24 mouse cellular contexts compared by ENCODE assay signal in genomic region chr9:58347795-58348194, GRCm38 (mm10). TPM values are rescaled to one million over a fixed set of nuclear protein-coding genes. Genes with fewer than 3 reads are reported as not detected.
A peak's percentile ranks its signal among the peaks of the same experiment; 100 is the strongest.
DNase-seq lines count a peak whose midpoint lies in the region.
"Had no signal": no experiment of that assay in that cellular context is flagged by ENCODE, and none has a peak within 500 bp of the region (broad histone marks: within the 10 kb centered on the region; RNA-seq: fewer than 3 reads in every experiment).

No protein-coding gene starts in this region.

- DNase-seq in heart, adult 11 months: peak; percentile 91
- no peak for DNase-seq in heart, postnatal 25 days (ENCODE audit: low spot score)
- DNase-seq in heart, adult 9 months (ENCODE audit: low spot score in 2 of 2): peak; percentile 7 to 15
- DNase-seq in heart, adult 8-10 months (ENCODE audit: low spot score): no peak
- peak; percentile 18 to 22 for DNase-seq in kidney, postnatal 4 days
- DNase-seq in kidney, postnatal 36 days: no peak
- DNase-seq in layer of hippocampus, adult 18-20 months (ENCODE audit: low spot score in 2 of 2): no peak
- DNase-seq: adrenal gland, adult 2 months; adrenal gland, postnatal 14 days; B cell, adult 2 months; cerebellum, adult 11 months; cerebellum, adult 2 months; cerebellum, postnatal 10 days; cerebellum, postnatal 36 days; embryo, embryonic 11 days; gastrocnemius, postnatal 10 days; gastrocnemius, postnatal 36 days; kidney, adult 11 months had no signal

- intact Hi-C loops in heart, postnatal 25 days (cut with DNase I): no loop called here

RNA-seq across cellular contexts. Expression of gene Tbc1d21, which starts 22.5 kb away (rescaled TPM):
- not detected for total RNA-seq in heart, postnatal 25 days (2021)
- total RNA-seq in heart, adult 8-10 months (2022): not detected
- not detected for total RNA-seq in layer of hippocampus, adult 18-20 months (2021)
- total RNA-seq: adrenal gland, adult 2 months; adrenal gland, postnatal 14 days; adrenal gland, postnatal 4 days; CH12.LX; G1E; gastrocnemius, adult 18-20 months; gastrocnemius, postnatal 10 days; gastrocnemius, postnatal 36 days; granulocyte monocyte progenitor cell, adult 5-6 weeks; heart, postnatal 14 days had no signal

RNA-seq across cellular contexts. Expression of gene Loxl1, which starts 34.8 kb away (rescaled TPM):
- total RNA-seq in heart, postnatal 25 days (2021): 10 to 100 TPM; 36.6 to 36.7 TPM
- 10 to 100 TPM; 14.3 to 19.3 (median 16.6) TPM for total RNA-seq in heart, adult 8-10 months (2022)
- total RNA-seq in layer of hippocampus, adult 18-20 months (2021): 1 to 10 TPM; 2.5 to 3.2 TPM
- total RNA-seq: CH12.LX; G1E; granulocyte monocyte progenitor cell, adult 5-6 weeks had no signal

Comparison
In these comparisons a context has a peak if more than half of its experiments do, and no peak if none do; other contexts are left out.
1. DNase-seq: peak in heart, adult 11 months (single experiment), heart, adult 9 months (2 of 2) and kidney, postnatal 4 days (2 of 2); none in heart, postnatal 25 days (single experiment), heart, adult 8-10 months (single experiment), kidney, postnatal 36 days (0 of 2) and layer of hippocampus, adult 18-20 months (0 of 2).